Mouse (Mus musculus): ENCODE results near the gene Ms4a6d. TPM values are rescaled to one million over a fixed set of nuclear protein-coding genes. Genes with fewer than 3 reads are reported as not detected.

The Ms4a6d gene
- 2.1 and 2.5 TPM in 2 replicates for polyA plus RNA-seq (2015; fragmentation: Nextera tagmentation; extraction: Ambion mirVana)

GRCm38 (mm10) chr19:11604603-11605002 is at the start of gene Ms4a6d:
Ms4a6d (minus strand) TSS chr19:11604849.
- Histone ChIP-seq H3K27ac (no peak within 1 kb of the TSS), H3K36me3 (replicated peaks) (no peaks in the 10 kb centered on the region), H3K4me1 (no peaks in the 10 kb centered on the region), H3K4me2 (no peak within 1 kb of the TSS), H3K9ac (no peak within 1 kb of the TSS), H3K27me3 (replicated peaks) (no peaks in the 10 kb centered on the region), H3K4me3 (no peak within 1 kb of the TSS), H3K9me3 (no peaks in the 10 kb centered on the region)
- WGBS: 93% methylated on average over 2 of the region's 2 CpGs
- no peak for ATAC-seq (replicated peaks)

GRCm38 (mm10) chr19:11649564-11649963 is 44.9 kb upstream of the Ms4a6d start:
- H3K36me3 ChIP-seq (replicated peaks): no peaks in the 10 kb centered on the region
- no peaks in the 10 kb centered on the region for H3K27me3 ChIP-seq (replicated peaks)
- ATAC-seq (replicated peaks): peak; percentile 72; the same call in 1 of the 2 replicates
- no peak overlapping the region for H3K4me2 ChIP-seq
- no peaks in the 10 kb centered on the region for H3K9me3 ChIP-seq
- no peak overlapping the region for H3K27ac ChIP-seq
- no peak overlapping the region for H3K4me3 ChIP-seq
- H3K4me1 ChIP-seq: no peaks in the 10 kb centered on the region
- H3K9ac ChIP-seq: no peak overlapping the region
- WGBS: 75% methylated on average over 4 of the region's 4 CpGs

DNA sequence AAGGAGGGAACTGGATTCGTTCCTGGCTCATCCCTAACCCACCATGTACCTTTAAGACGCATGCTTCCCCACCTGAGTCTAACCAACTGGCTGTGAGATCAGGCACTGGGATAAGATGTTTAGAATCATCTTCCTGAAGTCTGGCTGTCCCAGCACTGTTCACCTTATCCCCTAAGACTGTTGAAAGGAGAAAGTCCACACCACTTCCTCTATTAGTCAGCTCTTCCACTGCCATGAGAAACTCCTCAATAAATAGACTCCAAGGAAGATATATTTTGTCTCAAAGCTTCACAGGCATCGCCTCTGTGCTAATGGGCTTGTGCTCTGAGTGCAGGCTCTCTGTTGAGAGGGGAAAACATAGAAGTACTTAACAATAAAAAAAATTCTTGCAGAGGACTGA is 41.5 kb upstream of the Ms4a6d start:
- Histone ChIP-seq H3K36me3 (replicated peaks) (no peaks in the 10 kb centered on the region), H3K27me3 (replicated peaks) (no peaks in the 10 kb centered on the region), H3K9ac (no peak overlapping the region), H3K9me3 (no peaks in the 10 kb centered on the region), H3K4me1 (no peaks in the 10 kb centered on the region), H3K27ac (no peak overlapping the region), H3K4me3 (no peak overlapping the region), H3K4me2 (no peak overlapping the region)
- WGBS: 83% methylated on average over 3 of the region's 3 CpGs
- no peak for ATAC-seq (replicated peaks)

- WGBS: 84% methylated on average over 1 of the region's 1 CpGs
- no peak within 1 kb of the TSS for H3K4me3 ChIP-seq
- no peak for ATAC-seq (replicated peaks)
These were observed 36.1 kb upstream of the Ms4a6d start, which contains the start of gene Ms4a3 for GRCm38 (mm10) chr19:11640732-11641131. Ms4a3 (minus strand) TSS chr19:11640851.

GRCm38 (mm10) chr19:11639038-11639437 is 34.4 kb upstream of the Ms4a6d start:
- no peak for ATAC-seq (replicated peaks)
- Histone ChIP-seq H3K4me3 (no peak overlapping the region), H3K4me2 (no peak overlapping the region), H3K9me3 (no peaks in the 10 kb centered on the region), H3K36me3 (replicated peaks) (no peaks in the 10 kb centered on the region), H3K27ac (no peak overlapping the region), H3K9ac (no peak overlapping the region), H3K4me1 (no peaks in the 10 kb centered on the region), H3K27me3 (replicated peaks) (no peaks in the 10 kb centered on the region)
- WGBS: 80% methylated on average over 4 of the region's 4 CpGs

More at GRCm38 (mm10) chr19:11640732-11641131, 36.1 kb upstream of the Ms4a6d start, which contains the start of gene Ms4a3:
- Histone ChIP-seq H3K27ac (no peak within 1 kb of the TSS), H3K4me1 (no peaks in the 10 kb centered on the region), H3K4me2 (no peak within 1 kb of the TSS), H3K9me3 (no peaks in the 10 kb centered on the region), H3K36me3 (replicated peaks) (no peaks in the 10 kb centered on the region), H3K27me3 (replicated peaks) (no peaks in the 10 kb centered on the region), H3K9ac (no peak within 1 kb of the TSS)

DNA sequence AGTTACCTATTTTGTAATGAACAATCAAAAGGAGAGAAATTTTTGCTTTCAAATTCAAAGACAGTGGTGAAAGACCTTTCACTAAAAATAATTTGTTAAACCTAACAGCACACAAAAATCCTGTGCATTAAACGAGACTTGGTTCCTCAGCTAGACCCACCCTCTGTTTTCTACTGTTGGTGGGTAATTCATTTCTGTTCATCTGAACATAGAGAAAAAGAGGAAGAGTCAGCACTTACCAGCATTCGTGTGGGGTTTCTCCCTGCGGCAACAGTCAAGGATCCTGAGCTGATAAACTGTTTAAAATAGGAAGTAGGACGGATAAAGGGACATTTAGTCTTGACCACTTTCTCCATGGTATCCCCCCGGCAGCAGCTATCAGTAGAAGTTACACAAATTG is 30.9 kb upstream of the Ms4a6d start:
- Histone ChIP-seq H3K27me3 (replicated peaks) (no peaks in the 10 kb centered on the region), H3K9me3 (no peaks in the 10 kb centered on the region), H3K36me3 (replicated peaks) (no peaks in the 10 kb centered on the region), H3K27ac (no peak overlapping the region), H3K4me3 (no peak overlapping the region), H3K9ac (no peak overlapping the region), H3K4me1 (no peaks in the 10 kb centered on the region), H3K4me2 (no peak overlapping the region)
- no peak for ATAC-seq (replicated peaks)
- 82% methylated on average over 5 of the region's 5 CpGs for WGBS

- ATAC-seq (replicated peaks): no peak
- 82% methylated on average over 2 of the region's 2 CpGs for WGBS
These were observed 29.7 kb upstream of the Ms4a6d start for GRCm38 (mm10) chr19:11634330-11634729.

DNA sequence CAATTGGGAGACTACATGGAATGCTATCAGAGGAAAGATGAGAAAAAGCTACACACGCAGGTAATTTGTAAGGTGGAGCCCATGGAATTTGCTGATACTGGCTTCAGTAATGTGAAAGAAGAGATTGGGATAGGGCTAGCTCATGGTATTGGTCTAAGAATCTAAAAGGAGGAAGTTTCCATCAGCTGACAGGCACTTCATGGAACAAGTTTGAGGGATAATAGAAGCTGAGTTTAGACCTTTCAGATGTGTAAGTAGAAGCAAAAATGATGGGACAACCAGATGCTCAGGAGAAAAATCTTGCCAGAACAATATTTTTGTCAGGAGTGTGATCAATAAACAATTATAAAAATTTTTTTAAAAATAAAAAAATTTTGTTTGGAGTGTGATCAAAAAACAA is 29.1 kb upstream of the Ms4a6d start:
- no peak overlapping the region for H3K9ac ChIP-seq
- H3K4me2 ChIP-seq: no peak overlapping the region

More at GRCm38 (mm10) chr19:11634330-11634729, 29.7 kb upstream of the Ms4a6d start:
- no peak overlapping the region for H3K4me2 ChIP-seq
- H3K9me3 ChIP-seq: no peaks in the 10 kb centered on the region
- H3K27ac ChIP-seq: no peak overlapping the region
- H3K9ac ChIP-seq: no peak overlapping the region
- no peaks in the 10 kb centered on the region for H3K4me1 ChIP-seq
- H3K27me3 ChIP-seq (replicated peaks): no peaks in the 10 kb centered on the region
- no peak overlapping the region for H3K4me3 ChIP-seq
- H3K36me3 ChIP-seq (replicated peaks): no peaks in the 10 kb centered on the region

GRCm38 (mm10) chr19:11625231-11625630 is 20.6 kb upstream of the Ms4a6d start:
- Histone ChIP-seq H3K27ac (no peak overlapping the region), H3K9me3 (no peaks in the 10 kb centered on the region), H3K36me3 (replicated peaks) (no peaks in the 10 kb centered on the region), H3K4me1 (no peaks in the 10 kb centered on the region), H3K9ac (no peak overlapping the region), H3K4me2 (no peak overlapping the region), H3K27me3 (replicated peaks) (no peaks in the 10 kb centered on the region), H3K4me3 (no peak overlapping the region)
- 88% methylated on average over 5 of the region's 5 CpGs for WGBS
- no peak for ATAC-seq (replicated peaks)

More for the DNA sequence above, 29.1 kb upstream of the Ms4a6d start:
- no peak for ATAC-seq (replicated peaks)
- no peaks in the 10 kb centered on the region for H3K4me1 ChIP-seq
- no peaks in the 10 kb centered on the region for H3K36me3 ChIP-seq (replicated peaks)
- no peak overlapping the region for H3K27ac ChIP-seq
- no peak overlapping the region for H3K4me3 ChIP-seq
- H3K9me3 ChIP-seq: no peaks in the 10 kb centered on the region
- no peaks in the 10 kb centered on the region for H3K27me3 ChIP-seq (replicated peaks)
- 82% methylated on average over 1 of the region's 1 CpGs for WGBS

- Histone ChIP-seq H3K4me1 (no peaks in the 10 kb centered on the region), H3K27ac (no peak overlapping the region), H3K4me3 (no peak overlapping the region), H3K9ac (no peak overlapping the region), H3K9me3 (no peaks in the 10 kb centered on the region), H3K36me3 (replicated peaks) (no peaks in the 10 kb centered on the region), H3K4me2 (no peak overlapping the region), H3K27me3 (replicated peaks) (no peaks in the 10 kb centered on the region)
- ATAC-seq (replicated peaks): no peak
These were observed 20.2 kb upstream of the Ms4a6d start for GRCm38 (mm10) chr19:11624800-11625199.

GRCm38 (mm10) chr19:11623551-11623950 is 18.9 kb upstream of the Ms4a6d start, which contains the start of gene Ms4a2:
Ms4a2 (minus strand) TSS chr19:11623719.
- 86% methylated on average over 2 of the region's 2 CpGs for WGBS
- Histone ChIP-seq H3K4me1 (no peaks in the 10 kb centered on the region), H3K36me3 (replicated peaks) (no peaks in the 10 kb centered on the region), H3K27me3 (replicated peaks) (no peaks in the 10 kb centered on the region), H3K9ac (no peak within 1 kb of the TSS), H3K27ac (no peak within 1 kb of the TSS), H3K9me3 (no peaks in the 10 kb centered on the region), H3K4me3 (no peak within 1 kb of the TSS), H3K4me2 (no peak within 1 kb of the TSS)
- no peak for ATAC-seq (replicated peaks)

DNA sequence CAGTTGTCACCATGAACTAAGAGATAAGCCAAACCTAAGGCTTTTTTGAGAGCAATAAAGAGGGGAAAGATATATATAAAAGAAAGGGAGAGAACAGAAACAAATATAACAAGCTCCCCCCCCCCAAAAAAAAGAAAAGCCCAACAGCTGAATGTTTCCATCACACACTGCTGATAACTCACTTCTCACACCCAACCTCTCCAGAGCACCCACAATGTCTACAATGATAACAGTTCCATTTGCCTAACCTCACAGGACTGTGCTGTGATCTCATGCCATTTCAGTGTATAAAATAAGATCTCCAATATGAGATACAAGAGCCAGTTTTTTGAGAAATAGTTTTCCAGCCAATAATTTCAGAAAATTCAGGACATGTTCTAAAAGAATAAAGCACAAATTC is 13.3 kb upstream of the Ms4a6d start:
- Histone ChIP-seq H3K27me3 (replicated peaks) (no peaks in the 10 kb centered on the region), H3K36me3 (replicated peaks) (no peaks in the 10 kb centered on the region), H3K27ac (no peak overlapping the region), H3K4me2 (no peak overlapping the region), H3K4me1 (no peaks in the 10 kb centered on the region), H3K9ac (no peak overlapping the region), H3K4me3 (no peak overlapping the region), H3K9me3 (no peaks in the 10 kb centered on the region)
- no peak for ATAC-seq (replicated peaks)

GRCm38 (mm10) chr19:11614805-11615204 is 10.2 kb upstream of the Ms4a6d start:
- H3K27me3 ChIP-seq (replicated peaks): no peaks in the 10 kb centered on the region
- no peak for ATAC-seq (replicated peaks)
- WGBS: 72% methylated on average over 2 of the region's 2 CpGs

More at GRCm38 (mm10) chr19:11614805-11615204, 10.2 kb upstream of the Ms4a6d start:
- H3K9me3 ChIP-seq: no peaks in the 10 kb centered on the region
- no peak overlapping the region for H3K4me3 ChIP-seq
- H3K9ac ChIP-seq: no peak overlapping the region
- no peak overlapping the region for H3K4me2 ChIP-seq
- no peaks in the 10 kb centered on the region for H3K36me3 ChIP-seq (replicated peaks)
- H3K27ac ChIP-seq: no peak overlapping the region
- H3K4me1 ChIP-seq: no peaks in the 10 kb centered on the region

Data from midbrain, embryonic 15.5 days (tissue).